Mouse (Mus musculus): ENCODE measurements around the gene Hectd1. TPM values are rescaled to one million over a fixed set of nuclear protein-coding genes. Genes with fewer than 3 reads are reported as not detected.

The Hectd1 gene
- total RNA-seq, 2 experiments from 2014 or later = 81.2 to 88.4 TPM

DNA sequence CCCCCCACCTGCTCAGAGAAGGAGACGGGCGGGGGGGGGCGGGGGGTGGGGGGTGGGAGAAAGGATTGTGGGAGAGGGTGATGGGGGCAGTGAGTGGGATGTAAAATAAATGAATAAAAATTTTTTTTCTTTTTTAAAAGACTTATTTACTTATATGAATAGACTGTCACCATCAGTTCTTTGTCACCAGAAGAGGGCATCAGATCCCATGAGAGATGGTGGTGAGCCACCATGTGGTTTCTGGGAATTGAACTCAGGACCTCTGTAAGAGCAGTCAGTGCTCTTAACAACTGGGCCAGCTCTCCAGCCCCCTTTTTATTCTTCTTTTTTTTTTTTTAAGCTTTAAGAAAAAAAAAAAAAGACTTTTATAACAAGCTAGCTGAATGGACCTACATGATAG is 7.1 kb downstream of the Hectd1 start:
- no peak for DNase-seq (ENCODE audit: extremely low spot score in 1 of 2, low spot score in 2 of 2)
- Histone ChIP-seq H3K4me3 (no peak overlapping the region), H3K27ac (no peak overlapping the region)
- intact Hi-C loops (cut with DNase I) = no loop called here
- peak; percentile 39 for TF ChIP-seq CTCF (IDR thresholded peaks at IDR 0.05)

DNA sequence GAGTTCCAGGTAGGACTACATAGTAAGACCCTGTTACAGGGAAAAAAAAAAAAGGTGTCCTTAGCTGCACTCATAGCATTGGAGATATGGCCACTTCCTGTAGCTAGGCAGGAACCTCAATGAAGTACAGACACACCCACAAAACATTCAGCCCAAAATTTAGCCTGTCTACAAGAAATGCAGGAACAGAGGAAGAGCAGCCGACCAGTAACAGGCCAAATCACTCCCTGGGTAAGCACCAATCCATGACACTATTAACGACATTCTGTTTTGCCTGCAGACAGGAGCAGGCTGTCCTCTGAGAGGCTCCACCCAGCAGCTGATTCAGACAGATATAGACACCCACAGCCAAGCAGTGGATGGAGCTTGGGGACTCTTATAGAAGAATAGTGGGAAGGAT is 8.1 kb downstream of the Hectd1 start:
- intact Hi-C loops (cut with DNase I) = no loop called here
- TF ChIP-seq CTCF (IDR thresholded peaks at IDR 0.05) = no peak

DNA sequence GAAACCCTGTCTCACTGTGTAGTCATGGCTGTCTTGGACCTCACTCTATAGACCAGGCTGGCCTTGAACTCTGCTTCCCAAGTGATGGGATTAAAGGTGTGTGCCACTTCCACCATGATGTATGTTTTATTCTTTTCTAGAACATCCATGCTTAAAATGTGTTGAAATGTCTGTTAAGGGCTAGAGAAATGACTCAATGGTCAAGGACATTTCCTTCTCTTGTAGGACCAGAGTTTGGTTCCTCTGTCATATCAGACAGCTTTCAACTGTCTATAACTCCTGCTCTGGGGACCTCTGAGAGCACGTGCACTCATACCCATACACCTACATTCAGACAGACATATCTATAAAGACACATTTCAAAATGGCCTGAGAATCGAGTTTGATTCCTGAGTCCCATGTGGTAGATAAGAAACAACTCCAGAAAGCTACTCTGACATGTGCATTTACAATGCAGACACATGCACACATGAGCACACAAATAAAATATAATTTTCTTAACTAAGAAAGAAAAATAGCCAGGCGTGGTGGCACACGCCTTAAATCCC is 9.3 kb downstream of the Hectd1 start:
- intact Hi-C loops (cut with DNase I) = no loop called here
- TF ChIP-seq CTCF (IDR thresholded peaks at IDR 0.05) = no peak
- DNase-seq (ENCODE audit: extremely low spot score in 1 of 2, low spot score in 2 of 2) = no peak
- Histone ChIP-seq H3K27ac (no peak overlapping the region), H3K4me3 (no peak overlapping the region)

More for the DNA sequence above, 8.1 kb downstream of the Hectd1 start:
- no peak for DNase-seq (ENCODE audit: extremely low spot score in 1 of 2, low spot score in 2 of 2)
- H3K27ac ChIP-seq = no peak overlapping the region
- H3K4me3 ChIP-seq = no peak overlapping the region

DNA sequence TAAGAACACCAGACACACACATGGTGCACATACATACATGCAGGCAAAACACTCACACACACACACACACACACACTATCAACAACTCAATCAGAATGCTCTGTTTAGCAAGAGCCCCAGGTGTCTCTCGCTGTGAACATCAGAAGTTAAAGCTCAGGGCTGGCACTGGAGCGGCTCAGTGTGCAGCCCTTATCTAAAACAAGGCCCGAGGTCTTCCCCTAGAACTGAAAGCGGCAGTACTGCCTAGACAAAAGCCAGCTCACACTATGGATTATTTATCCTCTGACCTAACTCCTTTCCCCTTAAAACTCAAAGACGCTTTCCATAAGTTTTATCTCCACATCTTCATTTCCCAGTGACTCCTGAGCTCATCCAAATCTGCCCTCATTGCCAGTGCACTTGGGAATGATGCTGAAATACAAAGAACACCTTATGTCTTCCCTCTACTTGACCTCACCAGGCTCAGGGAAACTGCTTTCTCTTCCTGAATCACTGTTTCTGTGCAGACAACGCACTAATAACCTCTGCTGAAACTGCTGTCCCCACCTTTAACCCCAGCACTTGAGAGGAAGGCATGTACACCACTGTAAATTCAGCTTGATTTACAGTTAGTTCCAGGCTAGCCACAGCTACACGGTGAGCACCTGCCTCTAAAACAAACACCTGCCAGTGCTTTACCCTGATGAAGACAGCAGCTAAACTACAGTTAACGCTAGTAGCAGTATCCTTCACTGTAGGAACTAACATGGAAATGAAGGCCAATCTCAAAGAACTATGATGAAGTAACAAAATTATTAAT is 11.3 kb downstream of the Hectd1 start:
- TF ChIP-seq CTCF (IDR thresholded peaks at IDR 0.05) = no peak
- H3K27ac ChIP-seq = no peak overlapping the region
- intact Hi-C loops (cut with DNase I) = no loop called here
- no peak for DNase-seq (ENCODE audit: extremely low spot score in 1 of 2, low spot score in 2 of 2)
- H3K4me3 ChIP-seq = no peak overlapping the region

DNA sequence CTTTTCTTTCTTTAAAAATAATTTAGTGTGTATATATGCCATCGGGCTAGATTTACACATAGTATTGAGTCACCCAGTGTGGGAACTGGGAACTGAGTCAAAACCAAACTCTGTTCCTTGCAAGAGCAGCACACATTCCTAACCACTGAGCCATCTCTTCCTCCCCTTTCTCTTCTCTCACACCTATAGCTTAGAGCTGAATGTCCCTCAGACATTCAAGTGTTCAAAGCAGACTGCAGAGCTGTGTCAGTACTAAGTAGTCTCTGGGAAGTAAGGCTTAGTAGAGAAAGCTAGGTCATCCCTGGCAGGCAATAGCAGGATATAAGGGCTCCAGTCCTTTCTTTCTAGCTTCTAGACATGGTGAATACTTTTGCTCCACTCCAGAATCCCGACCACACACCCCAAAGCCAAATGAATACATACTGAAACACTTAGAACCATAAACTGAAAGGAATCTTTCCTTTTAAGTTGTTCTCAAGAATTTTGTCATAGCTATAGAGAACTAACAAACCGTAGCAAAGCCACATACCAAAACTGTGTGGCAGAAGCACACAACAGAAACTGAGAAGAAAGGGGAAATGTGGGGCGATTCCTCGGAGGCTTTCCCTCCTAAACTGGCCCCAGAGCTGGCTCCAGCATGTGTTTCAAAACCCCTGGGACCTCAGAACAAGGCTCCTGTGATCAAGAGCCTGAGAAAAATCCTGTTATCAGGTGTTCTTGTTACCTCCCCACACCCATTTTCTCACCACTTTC is 17.8 kb downstream of the Hectd1 start:
- TF ChIP-seq CTCF (IDR thresholded peaks at IDR 0.05) = no peak
- Histone ChIP-seq H3K4me3 (no peak overlapping the region), H3K27ac (no peak overlapping the region)
- intact Hi-C loops (cut with DNase I) = no loop called here
- no peak for DNase-seq (ENCODE audit: extremely low spot score in 1 of 2, low spot score in 2 of 2)

DNA sequence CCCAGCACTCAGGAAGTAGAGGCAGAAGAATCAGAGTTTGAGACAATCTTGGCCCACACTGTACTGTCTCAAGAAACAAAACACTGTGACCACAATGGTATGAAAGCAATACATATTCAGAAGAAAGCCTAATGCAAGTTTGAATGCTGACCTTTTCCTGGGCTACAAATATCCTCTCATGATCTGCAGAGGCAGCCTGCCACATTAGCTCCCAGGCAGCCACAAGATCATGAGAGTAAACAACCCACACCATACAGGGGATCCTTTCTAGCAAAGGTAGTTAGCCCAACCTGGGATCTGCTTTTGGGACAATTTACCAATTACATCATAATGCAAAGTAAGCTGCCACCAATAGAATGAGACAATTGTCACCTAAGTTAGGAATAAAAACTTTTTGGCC is 18.8 kb downstream of the Hectd1 start:
- no peak for TF ChIP-seq CTCF (IDR thresholded peaks at IDR 0.05)
- DNase-seq (ENCODE audit: extremely low spot score in 1 of 2, low spot score in 2 of 2) = no peak
- intact Hi-C loops (cut with DNase I) = no loop called here
- no peak overlapping the region for H3K4me3 ChIP-seq
- H3K27ac ChIP-seq = no peak overlapping the region

DNA sequence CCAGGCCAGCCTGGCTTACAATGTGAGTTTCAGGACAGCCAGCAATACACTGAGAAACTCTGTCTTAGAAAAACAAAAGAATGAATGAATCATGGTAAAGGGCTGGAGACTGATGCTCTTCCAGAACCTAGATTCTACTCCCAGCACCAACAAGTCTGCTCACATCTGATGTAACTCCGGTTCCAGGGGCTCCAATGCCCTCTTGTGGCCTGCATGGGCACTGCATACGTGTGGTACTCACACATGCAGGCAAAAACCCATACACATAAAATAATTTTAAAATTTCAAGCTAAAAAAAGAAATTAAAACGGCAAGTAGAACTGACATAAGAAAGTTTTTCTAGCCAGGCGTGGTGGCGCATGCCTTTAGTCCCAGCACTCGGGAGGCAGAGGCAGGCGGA is 44.5 kb downstream of the Hectd1 start:
- intact Hi-C loops (cut with DNase I) = no loop called here
- H3K4me3 ChIP-seq = no peak overlapping the region
- DNase-seq (ENCODE audit: extremely low spot score in 1 of 2, low spot score in 2 of 2) = no peak
- H3K27ac ChIP-seq = no peak overlapping the region
- peak; percentile 44 for TF ChIP-seq CTCF (IDR thresholded peaks at IDR 0.05)

DNA sequence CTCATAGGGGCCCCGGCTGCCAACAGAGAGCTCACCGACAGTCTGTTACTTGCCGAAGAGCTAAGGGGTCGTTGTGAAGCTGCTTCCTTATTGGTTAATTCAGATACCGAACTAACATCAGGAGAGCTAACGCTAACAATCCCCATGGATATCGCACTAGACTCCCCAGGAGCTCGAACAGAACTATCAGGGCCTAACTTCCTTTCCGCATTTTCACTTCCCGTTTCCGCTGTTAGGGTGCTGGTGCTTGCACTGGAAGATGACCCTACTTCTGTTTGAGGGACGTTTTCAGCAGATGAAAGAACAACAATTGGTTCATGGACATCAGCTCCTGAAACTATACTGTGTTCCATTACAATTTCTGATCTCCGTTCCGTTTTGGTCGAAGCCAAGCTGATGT is 60.6 kb downstream of the Hectd1 start:
- intact Hi-C loops (cut with DNase I) = no loop called here
- H3K4me3 ChIP-seq = no peak overlapping the region
- no peak for DNase-seq (ENCODE audit: extremely low spot score in 1 of 2, low spot score in 2 of 2)
- H3K27ac ChIP-seq = no peak overlapping the region
- TF ChIP-seq CTCF (IDR thresholded peaks at IDR 0.05) = no peak

DNA sequence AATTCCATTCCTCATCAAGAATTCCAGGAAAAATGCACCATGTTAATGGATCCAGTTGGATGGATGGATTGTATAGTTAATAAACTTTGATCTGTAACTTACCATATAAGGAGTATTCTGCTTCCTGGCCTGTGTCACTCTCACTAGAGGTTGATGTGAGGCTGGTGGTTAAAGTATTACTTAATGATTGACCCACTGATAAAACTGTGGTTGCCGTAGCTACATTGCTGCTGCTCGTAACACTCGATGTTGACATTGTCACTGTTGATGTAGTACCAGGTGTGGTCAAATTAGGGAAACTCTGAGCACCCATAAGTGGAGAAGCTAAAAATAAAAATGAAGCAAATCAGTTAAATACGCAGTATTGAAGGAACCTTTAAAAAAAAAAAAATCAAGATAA is 61.9 kb downstream of the Hectd1 start:
- TF ChIP-seq CTCF (IDR thresholded peaks at IDR 0.05) = no peak
- no peak for DNase-seq (ENCODE audit: extremely low spot score in 1 of 2, low spot score in 2 of 2)
- intact Hi-C loops (cut with DNase I) = no loop called here
- Histone ChIP-seq H3K27ac (no peak overlapping the region), H3K4me3 (no peak overlapping the region)

DNA sequence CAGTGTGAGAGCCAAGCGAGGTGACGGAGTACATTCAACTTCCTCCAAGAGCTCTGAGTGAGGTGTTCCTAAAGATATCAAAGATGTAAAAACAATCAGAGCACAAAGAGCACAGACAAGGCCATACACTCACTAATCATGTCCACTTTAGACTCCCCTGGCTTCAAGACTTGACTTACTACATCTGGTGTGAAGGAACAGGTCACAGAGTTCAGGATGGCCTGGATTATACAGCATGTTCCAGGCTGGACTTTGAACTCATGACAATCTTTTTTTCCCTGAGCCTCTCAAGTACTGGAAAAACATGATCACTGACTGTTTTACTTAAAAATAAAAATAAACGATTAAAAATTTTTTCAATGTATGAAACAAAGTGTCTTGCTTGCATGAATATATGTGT is 70.0 kb downstream of the Hectd1 start:
- H3K4me3 ChIP-seq = no peak overlapping the region
- DNase-seq (ENCODE audit: extremely low spot score in 1 of 2, low spot score in 2 of 2) = no peak
- no peak for TF ChIP-seq CTCF (IDR thresholded peaks at IDR 0.05)
- intact Hi-C loops (cut with DNase I) = no loop called here
- no peak overlapping the region for H3K27ac ChIP-seq

DNA sequence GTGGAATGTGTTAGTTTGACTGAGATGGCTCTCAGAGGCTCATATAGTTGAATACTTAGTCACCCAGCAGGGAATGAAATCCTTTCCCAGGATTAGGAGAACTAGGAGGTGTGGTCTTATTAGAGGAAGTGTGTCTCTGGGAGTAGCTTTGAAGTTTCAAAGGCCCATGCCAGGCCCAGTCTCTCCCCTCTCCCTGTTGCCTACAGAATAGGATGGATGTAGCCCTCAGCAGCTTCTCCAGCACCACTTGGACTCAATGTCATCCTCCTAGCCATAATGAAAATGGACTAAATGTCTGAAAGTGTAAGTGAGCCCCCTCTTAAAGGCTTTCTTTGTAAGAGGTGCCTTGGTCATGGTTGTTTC is 72.8 kb downstream of the Hectd1 start:
- no peak for TF ChIP-seq CTCF (IDR thresholded peaks at IDR 0.05)
- DNase-seq (ENCODE audit: extremely low spot score in 1 of 2, low spot score in 2 of 2) = no peak
- intact Hi-C loops (cut with DNase I) = no loop called here
- H3K27ac ChIP-seq = no peak overlapping the region
- no peak overlapping the region for H3K4me3 ChIP-seq

DNA sequence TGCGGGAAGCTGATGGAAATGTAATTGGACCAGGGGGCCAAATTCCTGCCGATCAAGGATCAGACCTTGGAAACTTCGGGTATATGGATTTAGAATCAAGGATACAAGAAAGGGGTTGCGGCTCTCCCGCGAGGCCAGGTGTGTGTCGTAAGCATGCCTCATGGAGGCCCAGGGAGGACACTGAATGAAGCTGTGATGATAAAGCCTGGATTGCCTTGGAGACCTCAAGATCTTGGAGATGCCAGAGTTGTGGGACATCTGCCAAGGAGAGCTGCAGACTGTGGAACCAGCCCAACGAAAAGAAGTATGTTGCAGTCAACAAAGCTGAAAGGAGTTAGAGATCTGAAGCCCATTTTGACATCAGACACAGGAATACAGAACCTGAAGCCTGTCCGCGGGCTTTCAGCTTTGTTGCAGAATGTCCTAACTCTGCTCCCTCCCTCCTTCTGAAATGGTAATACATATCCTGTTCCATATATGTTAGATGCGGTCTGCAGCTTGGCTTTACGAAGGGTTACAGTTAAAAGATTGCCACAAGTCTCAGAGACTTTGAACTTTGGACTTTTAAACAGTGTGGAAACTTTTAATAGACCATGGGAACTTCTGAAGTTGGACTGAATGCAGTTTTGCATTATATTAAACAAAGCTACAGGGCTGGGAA is 73.3 kb downstream of the Hectd1 start:
- H3K4me3 ChIP-seq = no peak overlapping the region
- no peak for TF ChIP-seq CTCF (IDR thresholded peaks at IDR 0.05)
- DNase-seq (ENCODE audit: extremely low spot score in 1 of 2, low spot score in 2 of 2) = no peak
- intact Hi-C loops (cut with DNase I) = no loop called here
- H3K27ac ChIP-seq = no peak overlapping the region

All from left cerebral cortex, adult 2 months (tissue).